Mouse (Mus musculus): ENCODE measurements around the gene Klf13. TPM values are rescaled to one million over a fixed set of nuclear protein-coding genes. Genes with fewer than 3 reads are reported as not detected.

Gene Klf13
- polyA plus RNA-seq, 1 experiment from 2014 or later, result 31.1 TPM

DNA sequence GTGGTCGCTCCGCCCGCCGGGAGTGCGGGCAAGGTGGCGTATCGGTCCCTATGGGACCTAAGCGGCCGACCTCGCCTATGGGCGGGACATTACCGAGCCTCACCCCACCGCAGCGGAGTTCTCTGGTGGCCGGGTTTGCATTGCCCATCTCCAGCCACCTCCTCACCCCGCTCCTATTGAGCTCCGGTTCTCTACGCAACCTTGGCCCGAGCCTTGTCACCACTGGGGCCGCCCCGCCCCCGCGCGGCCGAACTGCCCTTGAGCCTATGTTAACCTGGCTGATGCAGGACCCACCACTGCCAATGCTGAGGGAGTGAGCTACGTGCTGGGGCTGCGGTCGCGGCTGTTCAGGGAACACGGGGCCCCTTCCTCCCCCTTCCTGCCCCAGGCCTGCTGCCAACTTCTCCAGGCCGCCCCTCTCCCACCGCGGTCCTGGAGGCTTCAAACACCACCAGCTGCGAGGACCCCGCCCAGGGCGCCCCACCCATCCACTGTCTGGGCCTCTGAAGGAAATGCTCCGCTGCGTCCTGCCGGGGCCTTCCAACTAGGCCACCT lies 759 bp upstream of the Klf13 start:
- WGBS, result 0% methylated on average over 38 of the region's 39 CpGs
- ATAC-seq, result peak; percentile 44; the same call in 1 of the 2 replicates
- H3K4me1 ChIP-seq (replicated peaks; ENCODE audit: control insufficient read depth, insufficient read depth, low read length), result peaks cover 25% of the 10 kb centered on the region

DNA sequence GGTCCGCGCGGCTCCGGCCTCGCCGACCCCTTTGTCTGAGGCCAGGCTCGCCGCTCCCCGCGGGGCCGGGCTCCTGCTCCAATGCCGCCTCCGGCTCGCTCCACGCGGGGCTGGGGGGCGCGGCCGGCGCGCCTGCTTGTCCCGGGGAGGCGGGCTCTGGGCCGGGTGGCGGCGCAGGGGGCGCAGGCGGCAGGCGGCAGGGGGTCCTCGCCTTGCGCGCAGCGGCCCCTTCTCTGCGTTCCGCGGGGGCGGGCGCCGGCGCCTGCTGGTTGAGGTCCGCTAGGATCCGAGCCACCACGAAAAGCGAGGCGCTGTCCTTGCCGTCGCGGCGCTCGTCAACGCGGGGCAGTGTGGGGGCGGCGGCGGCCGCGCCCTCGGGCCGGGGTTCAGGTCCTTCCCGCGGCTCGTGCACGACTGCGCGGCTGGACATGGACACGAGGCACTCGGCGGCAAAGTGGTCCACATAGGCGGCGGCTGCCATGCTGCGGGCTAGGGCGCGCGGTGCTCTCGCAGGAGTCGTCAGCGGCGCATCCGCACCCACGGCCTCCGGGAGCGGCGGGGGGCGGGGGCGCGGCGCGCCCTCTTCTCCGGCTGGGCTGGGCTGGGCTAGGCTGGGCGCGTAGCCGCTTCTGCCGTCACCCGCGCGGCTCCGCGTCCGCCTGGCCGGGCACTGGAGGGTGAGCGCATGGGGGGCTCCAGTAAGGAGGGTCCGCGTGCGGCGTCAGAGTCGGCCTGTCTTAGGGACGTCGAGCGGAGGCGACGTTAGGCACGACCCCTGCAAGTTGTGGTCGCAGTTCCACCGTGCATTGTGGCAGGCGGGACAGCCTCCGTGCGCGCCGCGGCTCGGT lies 425 bp downstream of the Klf13 start:
- WGBS, result under 1% methylated on average over 102 of the region's 121 CpGs
- H3K4me1 ChIP-seq (replicated peaks; ENCODE audit: control insufficient read depth, insufficient read depth, low read length), result peaks cover 34% of the 10 kb centered on the region
- no peaks in the 10 kb centered on the region for H3K36me3 ChIP-seq (ENCODE audit: control insufficient read depth, insufficient read depth)
- H3K9me3 ChIP-seq (ENCODE audit: control insufficient read depth, low read length), result no peaks in the 10 kb centered on the region
- H3K27ac ChIP-seq (ENCODE audit: low read length), result peak overlapping the region; percentile 89
- peak overlapping the region; percentile 91 for H3K4me2 ChIP-seq (ENCODE audit: low read length)
- H3K4me3 ChIP-seq (replicated peaks; ENCODE audit: low read length), result peak overlapping the region; percentile 96
- H3K9ac ChIP-seq (replicated peaks; ENCODE audit: low read depth, low read length), result peak overlapping the region; percentile 97
- ATAC-seq, result peak; percentile 65
- H3K27me3 ChIP-seq (replicated peaks; ENCODE audit: control insufficient read depth, insufficient read depth, low read length), result no peaks in the 10 kb centered on the region

More for the DNA sequence above, 759 bp upstream of the Klf13 start:
- Histone ChIP-seq H3K4me3 (replicated peaks; ENCODE audit: low read length) (peak overlapping the region; percentile 96), H3K9ac (replicated peaks; ENCODE audit: low read depth, low read length) (peak overlapping the region; percentile 95), H3K4me2 (ENCODE audit: low read length) (peak overlapping the region; percentile 95), H3K9me3 (ENCODE audit: control insufficient read depth, low read length) (no peaks in the 10 kb centered on the region), H3K27me3 (replicated peaks; ENCODE audit: control insufficient read depth, insufficient read depth, low read length) (no peaks in the 10 kb centered on the region), H3K36me3 (ENCODE audit: control insufficient read depth, insufficient read depth) (no peaks in the 10 kb centered on the region), H3K27ac (ENCODE audit: low read length) (peak overlapping the region; percentile 96)

DNA sequence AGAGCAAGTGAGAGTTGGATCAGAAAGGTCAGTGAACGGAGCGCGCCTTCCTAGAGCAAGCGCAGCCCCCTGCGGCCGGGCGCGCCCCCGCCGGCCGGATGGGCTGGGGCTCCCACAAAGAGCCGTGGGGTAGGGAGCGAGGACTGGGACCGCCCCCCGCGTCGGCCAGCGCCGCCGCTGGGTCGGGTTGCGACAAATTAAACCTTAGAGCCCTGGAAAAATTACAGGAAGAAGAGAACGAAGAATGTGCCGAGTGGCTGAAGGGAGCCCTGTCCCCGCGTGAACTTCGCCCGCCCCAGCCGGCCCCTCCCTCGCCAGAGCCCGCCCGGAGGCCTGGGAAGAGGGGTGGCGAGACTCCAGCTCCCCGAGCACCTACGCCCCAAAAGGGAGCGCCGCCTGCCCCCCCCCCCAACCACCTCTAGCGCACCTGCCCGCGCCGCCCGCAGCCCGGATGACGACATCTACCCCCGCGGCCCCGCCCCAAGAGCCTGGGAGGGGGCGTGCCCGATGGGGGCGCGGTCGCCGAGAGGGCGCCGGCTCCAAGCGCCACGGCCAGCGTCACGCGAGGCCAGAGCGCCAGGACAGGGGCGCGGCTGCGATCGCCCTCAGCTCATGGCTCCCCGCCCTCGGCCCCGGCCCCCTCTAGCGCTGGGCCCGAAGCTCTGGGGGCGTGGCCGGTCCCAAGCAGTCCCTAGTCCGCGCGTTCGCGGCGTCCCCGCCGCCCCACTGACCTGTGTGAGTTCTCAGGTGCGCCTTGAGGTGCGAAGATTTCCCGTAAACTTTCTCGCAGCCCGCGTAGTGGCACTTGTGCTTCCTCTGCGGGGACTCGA lies 1.3 kb downstream of the Klf13 start:
- Histone ChIP-seq H3K27me3 (replicated peaks; ENCODE audit: control insufficient read depth, insufficient read depth, low read length) (no peaks in the 10 kb centered on the region), H3K36me3 (ENCODE audit: control insufficient read depth, insufficient read depth) (no peaks in the 10 kb centered on the region)
- WGBS, result under 1% methylated on average over 81 of the region's 88 CpGs

DNA sequence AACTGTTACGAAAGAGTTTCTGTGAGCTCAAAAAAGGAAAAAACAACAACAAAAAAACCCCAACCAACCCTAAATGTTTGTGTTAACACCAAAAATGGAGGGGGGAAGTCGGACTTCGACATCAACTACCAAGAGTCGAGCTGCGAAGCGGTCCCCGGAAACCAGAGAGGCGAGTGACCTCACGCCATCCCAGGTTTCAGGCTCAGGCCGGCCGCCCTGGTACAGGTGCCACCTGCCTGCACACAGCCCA lies 1.8 kb downstream of the Klf13 start:
- peak overlapping the region; percentile 97 for H3K9ac ChIP-seq (replicated peaks; ENCODE audit: low read depth, low read length)
- no peak for ATAC-seq

More for the DNA sequence above, 1.3 kb downstream of the Klf13 start:
- H3K9me3 ChIP-seq (ENCODE audit: control insufficient read depth, low read length), result no peaks in the 10 kb centered on the region
- peak overlapping the region; percentile 96 for H3K4me3 ChIP-seq (replicated peaks; ENCODE audit: low read length)
- peak overlapping the region; percentile 89 for H3K27ac ChIP-seq (ENCODE audit: low read length)
- peaks cover 34% of the 10 kb centered on the region for H3K4me1 ChIP-seq (replicated peaks; ENCODE audit: control insufficient read depth, insufficient read depth, low read length)
- peak overlapping the region; percentile 91 for H3K4me2 ChIP-seq (ENCODE audit: low read length)
- peak overlapping the region; percentile 97 for H3K9ac ChIP-seq (replicated peaks; ENCODE audit: low read depth, low read length)
- no peak for ATAC-seq

DNA sequence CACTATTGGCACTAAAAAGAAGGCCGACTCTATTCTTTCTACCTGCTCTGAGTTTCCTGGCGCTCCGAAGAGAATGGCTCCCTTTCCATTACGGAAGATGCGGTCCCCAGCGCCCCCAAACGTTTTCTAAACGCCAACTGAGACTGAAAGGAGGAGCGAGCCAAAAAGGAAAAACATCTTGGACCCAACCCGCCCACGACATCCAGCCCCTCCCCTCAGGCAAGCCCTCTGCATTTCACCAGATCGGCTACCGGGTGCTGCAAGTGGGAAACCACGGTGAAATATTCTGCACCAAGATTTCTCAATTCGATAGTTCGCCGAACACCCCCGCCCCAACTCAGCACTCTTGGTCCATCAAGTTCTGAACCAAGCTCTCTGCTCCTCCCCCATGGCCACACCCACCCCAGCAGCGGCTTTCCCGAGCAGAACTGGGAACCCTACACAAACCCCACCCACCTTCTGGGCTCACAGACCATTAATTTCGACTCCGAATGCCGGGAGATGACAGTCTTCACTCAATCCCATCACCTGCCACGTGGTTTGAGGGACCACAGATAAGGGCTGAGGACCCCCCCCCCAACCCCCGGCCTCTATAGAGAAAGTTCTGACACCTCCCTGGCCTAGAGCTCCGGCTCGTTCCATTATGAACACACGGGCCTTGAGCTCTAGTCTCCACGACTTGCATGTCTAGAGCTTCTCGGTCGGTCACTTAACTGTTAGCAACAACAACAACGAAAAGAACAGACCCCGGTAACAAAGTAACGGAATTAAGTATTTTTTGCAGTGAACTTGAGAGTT lies 2.3 kb downstream of the Klf13 start:
- Histone ChIP-seq H3K4me2 (ENCODE audit: low read length) (peak overlapping the region; percentile 91), H3K9me3 (ENCODE audit: control insufficient read depth, low read length) (no peaks in the 10 kb centered on the region), H3K27me3 (replicated peaks; ENCODE audit: control insufficient read depth, insufficient read depth, low read length) (no peaks in the 10 kb centered on the region), H3K4me1 (replicated peaks; ENCODE audit: control insufficient read depth, insufficient read depth, low read length) (peaks cover 34% of the 10 kb centered on the region), H3K27ac (ENCODE audit: low read length) (peak overlapping the region; percentile 89), H3K9ac (replicated peaks; ENCODE audit: low read depth, low read length) (peak overlapping the region; percentile 97), H3K4me3 (replicated peaks; ENCODE audit: low read length) (peak overlapping the region; percentile 96), H3K36me3 (ENCODE audit: control insufficient read depth, insufficient read depth) (no peaks in the 10 kb centered on the region)
- WGBS, result 0% methylated on average over 34 of the region's 34 CpGs
- ATAC-seq, result no peak

More for the DNA sequence above, 1.8 kb downstream of the Klf13 start:
- Histone ChIP-seq H3K27me3 (replicated peaks; ENCODE audit: control insufficient read depth, insufficient read depth, low read length) (no peaks in the 10 kb centered on the region), H3K27ac (ENCODE audit: low read length) (peak overlapping the region; percentile 89), H3K4me3 (replicated peaks; ENCODE audit: low read length) (peak overlapping the region; percentile 96), H3K4me1 (replicated peaks; ENCODE audit: control insufficient read depth, insufficient read depth, low read length) (peaks cover 34% of the 10 kb centered on the region), H3K9me3 (ENCODE audit: control insufficient read depth, low read length) (no peaks in the 10 kb centered on the region), H3K4me2 (ENCODE audit: low read length) (peak overlapping the region; percentile 91), H3K36me3 (ENCODE audit: control insufficient read depth, insufficient read depth) (no peaks in the 10 kb centered on the region)
- 0% methylated on average over 11 of the region's 11 CpGs for whole genome bisulfite sequencing

DNA sequence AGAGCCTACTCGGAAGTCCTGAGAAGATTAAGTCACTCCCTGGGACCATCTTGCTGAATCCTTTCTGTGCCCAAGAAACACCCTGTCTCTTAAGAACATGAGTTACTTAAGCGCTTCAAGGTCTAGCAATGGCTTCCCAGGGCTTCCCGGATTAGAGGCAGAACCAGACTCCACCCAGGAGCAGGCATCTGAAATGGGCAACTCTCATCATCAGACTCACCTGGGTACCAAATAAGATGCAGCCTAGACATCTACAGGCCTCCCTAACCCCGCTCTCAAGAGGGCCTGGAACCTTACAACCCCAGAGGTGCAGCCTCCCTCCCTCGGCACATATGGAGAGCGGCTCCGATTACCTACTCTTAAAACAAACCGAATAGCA lies 2.9 kb downstream of the Klf13 start:
- no peaks in the 10 kb centered on the region for H3K27me3 ChIP-seq (replicated peaks; ENCODE audit: control insufficient read depth, insufficient read depth, low read length)
- no peaks in the 10 kb centered on the region for H3K9me3 ChIP-seq (ENCODE audit: control insufficient read depth, low read length)
- H3K4me3 ChIP-seq (replicated peaks; ENCODE audit: low read length), result peak overlapping the region; percentile 96
- H3K27ac ChIP-seq (ENCODE audit: low read length), result peak overlapping the region; percentile 70
- WGBS, result 13% methylated on average over 8 of the region's 8 CpGs
- peak overlapping the region; percentile 97 for H3K9ac ChIP-seq (replicated peaks; ENCODE audit: low read depth, low read length)
- no peaks in the 10 kb centered on the region for H3K36me3 ChIP-seq (ENCODE audit: control insufficient read depth, insufficient read depth)
- peaks cover 34% of the 10 kb centered on the region for H3K4me1 ChIP-seq (replicated peaks; ENCODE audit: control insufficient read depth, insufficient read depth, low read length)
- peak overlapping the region; percentile 91 for H3K4me2 ChIP-seq (ENCODE audit: low read length)
- no peak for ATAC-seq

DNA sequence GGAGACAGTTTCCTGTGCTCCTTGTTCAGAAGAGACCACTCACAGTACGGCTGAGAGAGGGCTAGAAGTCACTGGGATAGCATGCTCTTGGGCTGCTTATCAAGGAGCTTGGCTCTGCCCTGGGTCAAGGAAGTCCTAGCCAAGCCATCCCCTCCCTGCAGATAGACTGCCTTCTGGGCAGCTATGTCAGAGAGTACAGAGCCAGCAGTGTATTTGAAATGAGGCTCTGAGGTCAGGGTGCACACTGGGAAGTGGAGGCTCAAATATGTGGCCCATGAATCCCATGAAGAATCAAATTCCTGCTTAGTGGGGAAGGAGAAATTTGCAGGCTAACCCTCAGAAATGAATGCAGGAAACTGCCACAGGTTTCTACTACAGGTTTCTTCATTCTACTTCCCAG lies 4.2 kb downstream of the Klf13 start:
- Histone ChIP-seq H3K4me1 (replicated peaks; ENCODE audit: control insufficient read depth, insufficient read depth, low read length) (peaks cover 30% of the 10 kb centered on the region), H3K4me3 (replicated peaks; ENCODE audit: low read length) (no peak overlapping the region; the same call in 1 of the 2 replicates), H3K9me3 (ENCODE audit: control insufficient read depth, low read length) (no peaks in the 10 kb centered on the region), H3K9ac (replicated peaks; ENCODE audit: low read depth, low read length) (0 out of 2 replicates have a peak overlapping the region, but pooled peaks have one; percentile 22), H3K27ac (ENCODE audit: low read length) (no peak overlapping the region), H3K4me2 (ENCODE audit: low read length) (peak overlapping the region; percentile 91), H3K27me3 (replicated peaks; ENCODE audit: control insufficient read depth, insufficient read depth, low read length) (no peaks in the 10 kb centered on the region), H3K36me3 (ENCODE audit: control insufficient read depth, insufficient read depth) (no peaks in the 10 kb centered on the region)
- ATAC-seq, result no peak
- 74% methylated on average over 1 of the region's 1 CpGs for WGBS

DNA sequence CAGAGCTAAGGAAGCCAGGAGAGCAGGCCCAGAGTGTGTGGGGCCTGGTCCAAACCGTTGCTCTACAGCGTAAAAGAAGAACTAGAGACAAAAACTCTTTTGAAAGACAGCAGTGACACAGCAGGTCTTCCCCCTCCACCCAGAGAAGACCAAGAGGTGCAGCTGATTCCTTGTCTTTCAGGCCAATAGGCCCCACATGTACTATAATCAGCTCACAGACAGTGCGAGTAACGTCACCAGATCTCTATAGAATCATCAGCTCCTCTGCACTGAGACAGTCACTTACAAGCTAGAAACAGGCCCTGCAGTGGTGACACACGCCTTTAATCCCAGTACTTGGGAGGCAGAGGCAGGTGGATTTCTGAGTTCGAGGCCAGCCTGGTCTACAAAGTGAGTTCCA lies 4.8 kb downstream of the Klf13 start:
- Histone ChIP-seq H3K4me2 (ENCODE audit: low read length) (no peak overlapping the region), H3K4me3 (replicated peaks; ENCODE audit: low read length) (no peak overlapping the region), H3K9ac (replicated peaks; ENCODE audit: low read depth, low read length) (no peak overlapping the region), H3K27ac (ENCODE audit: low read length) (no peak overlapping the region), H3K9me3 (ENCODE audit: control insufficient read depth, low read length) (no peaks in the 10 kb centered on the region), H3K4me1 (replicated peaks; ENCODE audit: control insufficient read depth, insufficient read depth, low read length) (peaks cover 31% of the 10 kb centered on the region), H3K36me3 (ENCODE audit: control insufficient read depth, insufficient read depth) (no peaks in the 10 kb centered on the region), H3K27me3 (replicated peaks; ENCODE audit: control insufficient read depth, insufficient read depth, low read length) (no peaks in the 10 kb centered on the region)
- ATAC-seq, result no peak
- whole genome bisulfite sequencing, result 79% methylated on average over 6 of the region's 6 CpGs
